Mouse (Mus musculus) liver, embryonic 13.5 days (tissue): Measurements from ENCODE around the gene Ephb3. TPM values are rescaled to one million over a fixed set of nuclear protein-coding genes. Genes with fewer than 3 reads are reported as not detected.

Experiments used
- ATAC-seq: fragments of 200-750 bp; cut with Nextera tagmentation; 2 replicates; pipeline ENCODE4 v1.8.0; 2017; ENCODE audit warnings: low read depth, mild to moderate bottlenecking, moderate number of reproducible peaks, moderate library complexity
- DNase-seq: peaks from one replicate; pipeline ENCODE4 v3.0.0; 2022
- H3K27ac ChIP-seq: fragments of 300-500 bp; sonication (generic); 2 replicates; pipeline ENCODE4 v1.5.1; 2015; ENCODE audit warnings: moderate library complexity, mild to moderate bottlenecking, inconsistent platforms
- H3K27me3 ChIP-seq: fragments of 300-500 bp; sonication (generic); 2 replicates; pipeline ENCODE4 v1.6.1; 2015; ENCODE audit warnings: mild to moderate bottlenecking, inconsistent platforms
- H3K36me3 ChIP-seq: fragments of 300-500 bp; sonication (generic); 2 replicates; pipeline ENCODE4 v1.6.1; 2015; ENCODE audit warnings: mild to moderate bottlenecking, inconsistent platforms
- H3K4me1 ChIP-seq: fragments of 300-500 bp; sonication (generic); replicated peaks from 2 replicates; pipeline ENCODE4 v1.6.1; 2015; ENCODE audit warnings: inconsistent platforms
- H3K4me2 ChIP-seq: fragments of 300-500 bp; sonication (generic); 2 replicates; pipeline ENCODE4 v1.6.1; 2015; ENCODE audit warnings: inconsistent platforms, mild to moderate bottlenecking, moderate library complexity
- H3K4me3 ChIP-seq: fragments of 300-500 bp; sonication (generic); replicated peaks from 2 replicates; pipeline ENCODE4 v1.5.1; 2015; ENCODE audit warnings: mild to moderate bottlenecking, inconsistent platforms
- H3K9ac ChIP-seq: fragments of 300-500 bp; sonication (generic); 2 replicates; pipeline ENCODE4 v1.6.1; 2015; ENCODE audit warnings: mild to moderate bottlenecking, inconsistent platforms
- H3K9me3 ChIP-seq: fragments of 300-500 bp; sonication (generic); replicated peaks from 2 replicates; pipeline ENCODE4 v1.6.1; 2016; ENCODE audit warnings: inconsistent platforms
- WGBS: fragments of 180-500 bp; shearing (Covaris S2); methylation state at CpG from one replicate; pipeline ENCODE4 v1.1.7; 2015; ENCODE audit not compliant: insufficient replicate concordance; 5-methylcytosine and 5-hydroxymethylcytosine counted together
- polyA plus RNA-seq: library from polyadenylated mRNA; unstranded; fragments of >200 nt; fragmentation: Nextera tagmentation; extraction: Ambion mirVana; gene quantifications from 2 replicates; pipeline ENCODE4 v1.2.1, GENCODE M21; 2015

The Ephb3 gene
- polyA plus RNA-seq, 1 experiment from 2014 or later = 0.91 TPM

DNA sequence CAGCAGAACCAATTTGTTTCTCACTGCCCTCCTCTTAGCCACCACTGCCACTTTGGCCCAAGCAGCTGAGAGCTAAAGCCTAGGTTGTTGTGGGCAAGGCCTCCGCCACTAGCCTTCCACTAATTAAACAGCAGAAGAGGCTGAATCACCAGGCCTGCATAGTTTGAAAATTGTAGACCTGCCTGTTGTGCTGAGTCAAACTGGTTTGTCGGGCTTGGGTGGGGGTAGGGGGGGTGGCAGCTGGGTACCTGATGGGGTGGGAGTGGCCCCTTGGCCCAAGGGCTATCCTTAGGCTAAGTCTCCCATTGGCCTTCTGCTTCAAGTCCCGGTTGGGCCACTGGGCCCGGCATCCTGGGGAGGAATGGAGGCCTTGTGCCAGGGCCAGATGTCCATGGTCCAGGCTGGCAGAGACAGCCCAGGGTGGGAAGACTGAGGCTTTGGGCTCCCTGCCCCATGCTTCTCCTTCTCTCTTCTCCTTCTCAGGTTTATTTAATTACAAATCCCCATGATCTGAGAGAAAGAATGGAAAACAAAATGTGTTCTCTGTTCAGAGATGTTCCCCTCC is 3.5 kb downstream of the Ephb3 start:
- no peaks in the 10 kb centered on the region for H3K36me3 ChIP-seq
- DNase-seq (no peak), ATAC-seq (no peak)
- H3K4me1 ChIP-seq = peaks cover 27% of the 10 kb centered on the region
- no peaks in the 10 kb centered on the region for H3K9me3 ChIP-seq
- WGBS = 62% methylated on average over 4 of the region's 4 CpGs
- H3K9ac ChIP-seq = no peak overlapping the region
- H3K4me2 ChIP-seq = no peak overlapping the region
- H3K27me3 ChIP-seq = peaks cover 94% of the 10 kb centered on the region
- H3K27ac ChIP-seq = no peak overlapping the region
- H3K4me3 ChIP-seq = no peak overlapping the region

DNA sequence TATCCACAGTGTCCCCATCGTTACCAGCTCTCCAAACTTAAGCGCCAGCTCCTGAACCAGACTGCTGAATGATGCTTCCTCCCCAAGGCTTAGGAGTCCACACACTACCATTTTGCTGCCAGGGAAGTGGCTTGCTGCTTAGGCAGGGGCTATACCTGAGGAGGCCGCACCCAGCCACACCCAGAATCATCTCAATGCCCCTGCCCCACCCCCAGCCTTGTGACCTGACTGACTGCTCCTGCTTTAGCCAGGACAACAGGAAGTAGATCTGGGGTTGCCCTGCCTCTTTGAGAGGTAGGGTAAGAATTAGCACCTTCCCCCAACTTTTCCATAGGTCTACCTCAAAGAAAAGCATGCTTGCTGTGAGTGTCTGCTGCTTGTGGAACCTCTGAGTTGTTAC is 4.7 kb downstream of the Ephb3 start:
- Histone ChIP-seq H3K9me3 (no peaks in the 10 kb centered on the region), H3K27ac (no peak overlapping the region), H3K36me3 (no peaks in the 10 kb centered on the region), H3K9ac (no peak overlapping the region), H3K27me3 (peaks cover 83% of the 10 kb centered on the region), H3K4me1 (peaks cover 24% of the 10 kb centered on the region), H3K4me2 (no peak overlapping the region), H3K4me3 (no peak overlapping the region)
- DNase-seq = no peak
- WGBS = 68% methylated on average over 3 of the region's 3 CpGs
- no peak for ATAC-seq

DNA sequence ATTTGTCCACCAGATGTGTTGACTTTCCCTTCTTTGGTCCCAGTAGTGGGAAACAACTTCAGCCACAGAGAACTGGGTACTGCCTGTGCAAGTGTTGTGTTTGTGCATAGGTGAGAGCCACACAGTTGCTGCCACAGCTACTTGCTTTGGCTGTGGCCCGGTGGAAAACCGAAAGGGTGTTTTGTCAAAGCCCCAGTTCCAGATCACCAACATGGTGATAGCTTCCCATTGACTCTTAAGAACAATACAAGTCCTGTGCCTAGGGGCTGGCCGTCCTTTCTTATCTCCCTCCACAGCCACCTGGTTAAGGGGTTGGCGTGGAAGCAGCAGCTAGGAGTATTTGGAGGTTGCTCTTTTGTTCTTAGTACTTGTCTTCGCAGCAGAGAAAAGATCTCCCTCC is 5.6 kb downstream of the Ephb3 start:
- H3K27ac ChIP-seq = no peak overlapping the region; the same call in 1 of the 2 replicates
- DNase-seq = no peak
- H3K9ac ChIP-seq = no peak overlapping the region
- H3K27me3 ChIP-seq = peaks cover 73% of the 10 kb centered on the region
- H3K4me2 ChIP-seq = peak overlapping the region; percentile 48; the same call in 1 of the 2 replicates
- no peak overlapping the region for H3K4me3 ChIP-seq
- no peak for ATAC-seq
- H3K4me1 ChIP-seq = peaks cover 16% of the 10 kb centered on the region
- no peaks in the 10 kb centered on the region for H3K9me3 ChIP-seq
- no peaks in the 10 kb centered on the region for H3K36me3 ChIP-seq
- WGBS = 18% methylated on average over 5 of the region's 5 CpGs

DNA sequence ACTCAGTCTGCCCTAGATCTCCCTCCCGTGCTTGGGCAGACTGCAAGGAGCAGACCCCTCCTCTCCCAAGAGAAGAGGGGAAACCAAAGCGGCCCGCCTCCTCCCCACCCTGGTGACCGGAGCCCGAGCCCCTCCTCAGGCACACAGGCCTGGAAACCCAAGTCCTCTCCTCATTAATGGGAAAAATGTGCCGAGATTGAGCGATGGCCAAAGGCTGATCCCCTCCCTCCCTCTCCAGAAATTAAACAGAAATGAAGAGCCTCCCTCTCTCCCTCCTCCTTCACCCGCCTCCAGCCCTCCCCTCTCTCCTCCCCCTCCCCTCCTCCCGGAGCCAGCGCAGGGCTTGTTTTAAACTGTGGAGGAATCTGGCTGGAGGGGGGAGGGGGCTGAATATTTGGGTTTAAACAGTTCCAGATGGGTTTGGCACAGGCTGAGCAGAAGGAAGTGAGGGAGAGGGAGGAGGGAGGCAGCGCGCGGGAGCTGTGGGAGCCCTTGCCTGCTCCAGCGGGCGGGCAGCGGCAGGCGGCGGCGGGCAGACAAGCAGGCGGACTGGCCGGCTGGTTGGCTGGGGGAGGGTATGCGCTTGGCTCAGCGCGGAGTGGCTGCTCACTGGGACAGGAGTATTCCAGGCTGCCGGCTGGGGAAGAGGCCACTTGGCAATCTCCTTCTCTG is 6.2 kb downstream of the Ephb3 start:
- H3K36me3 ChIP-seq = no peaks in the 10 kb centered on the region
- no peaks in the 10 kb centered on the region for H3K9me3 ChIP-seq
- H3K4me3 ChIP-seq = peak overlapping the region; percentile 31
- no peak overlapping the region; the same call in 1 of the 2 replicates for H3K27ac ChIP-seq
- DNase-seq = no peak
- no peak overlapping the region for H3K9ac ChIP-seq
- ATAC-seq = peak; percentile 39
- H3K27me3 ChIP-seq = peaks cover 67% of the 10 kb centered on the region
- 4% methylated on average over 24 of the region's 25 CpGs for WGBS
- H3K4me1 ChIP-seq = peaks cover 17% of the 10 kb centered on the region
- peak overlapping the region; percentile 48 for H3K4me2 ChIP-seq

DNA sequence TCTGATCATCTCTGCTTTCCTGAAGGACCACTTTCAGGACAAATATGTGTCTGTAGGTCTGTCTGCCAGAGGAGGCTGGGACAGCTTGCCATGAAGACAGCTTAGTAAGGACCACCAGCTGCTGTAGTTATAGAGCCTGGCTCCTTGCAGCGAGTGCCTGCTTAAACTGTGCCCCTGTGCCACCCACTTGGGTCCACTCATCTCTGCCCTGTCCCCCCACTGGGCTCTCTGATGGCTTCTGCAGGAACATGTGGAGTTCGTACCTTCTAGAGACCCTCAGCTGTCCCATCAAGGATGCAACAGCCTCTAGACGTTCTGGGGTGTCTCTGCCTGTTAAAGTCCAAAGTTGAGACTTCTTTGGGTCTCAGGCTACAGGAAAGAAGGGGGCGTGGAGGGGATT is 6.9 kb downstream of the Ephb3 start:
- peaks cover 24% of the 10 kb centered on the region for H3K4me1 ChIP-seq
- no peak overlapping the region; the same call in 1 of the 2 replicates for H3K27ac ChIP-seq
- no peaks in the 10 kb centered on the region for H3K36me3 ChIP-seq
- DNase-seq (no peak), ATAC-seq (no peak)
- H3K4me2 ChIP-seq = peak overlapping the region; percentile 48
- no peaks in the 10 kb centered on the region for H3K9me3 ChIP-seq
- peak overlapping the region; percentile 31 for H3K4me3 ChIP-seq
- H3K27me3 ChIP-seq = peaks cover 60% of the 10 kb centered on the region
- 42% methylated on average over 4 of the region's 4 CpGs for WGBS
- no peak overlapping the region for H3K9ac ChIP-seq

DNA sequence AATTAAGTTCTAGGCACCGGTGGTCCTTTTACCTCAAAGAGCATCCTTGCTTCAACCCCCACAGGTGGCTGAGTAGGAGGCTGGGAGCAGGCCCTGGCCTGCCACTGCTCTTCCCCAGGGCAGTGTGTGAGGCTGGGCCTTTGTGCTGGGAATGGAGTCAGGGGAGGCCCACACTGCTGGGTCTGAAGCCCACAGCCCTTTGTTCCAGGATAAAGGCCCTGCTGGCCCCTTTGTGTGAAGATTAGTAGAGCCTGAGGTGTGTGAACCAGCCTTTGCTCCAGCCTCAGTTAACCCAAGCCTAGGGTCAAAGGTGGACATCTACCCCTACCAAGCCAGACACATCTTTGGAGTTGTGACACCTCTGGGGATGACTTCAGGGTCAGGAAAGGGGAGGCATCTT is 7.8 kb downstream of the Ephb3 start:
- no peak overlapping the region for H3K4me3 ChIP-seq
- H3K9me3 ChIP-seq = no peaks in the 10 kb centered on the region
- 48% methylated on average over 1 of the region's 1 CpGs for WGBS
- H3K36me3 ChIP-seq = no peaks in the 10 kb centered on the region
- H3K27me3 ChIP-seq = peaks cover 52% of the 10 kb centered on the region
- H3K27ac ChIP-seq = no peak overlapping the region
- H3K9ac ChIP-seq = no peak overlapping the region
- ATAC-seq (no peak), DNase-seq (no peak)
- H3K4me2 ChIP-seq = no peak overlapping the region
- H3K4me1 ChIP-seq = peaks cover 27% of the 10 kb centered on the region

DNA sequence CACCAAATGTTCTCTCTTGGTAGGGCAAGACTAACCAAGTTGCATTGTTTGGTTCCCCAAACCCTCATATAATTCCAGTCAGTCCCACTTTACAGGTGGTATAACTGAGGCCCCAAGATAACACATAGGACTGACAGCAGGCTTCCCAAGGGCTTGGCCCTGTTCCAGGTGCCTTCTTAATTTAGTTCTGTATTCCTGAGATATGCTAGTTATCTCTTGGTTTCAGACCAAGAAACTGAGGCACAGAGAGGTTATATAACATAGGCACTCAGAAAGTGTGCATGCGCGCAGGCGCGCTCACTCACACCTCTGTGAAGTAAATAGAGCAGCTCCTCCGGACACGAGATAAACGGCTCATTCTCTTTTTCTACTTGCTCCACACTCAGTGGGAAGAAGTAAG is 9.4 kb downstream of the Ephb3 start:
- 86% methylated on average over 7 of the region's 7 CpGs for WGBS
- Histone ChIP-seq H3K36me3 (no peaks in the 10 kb centered on the region), H3K4me1 (peaks cover 27% of the 10 kb centered on the region), H3K27ac (no peak overlapping the region), H3K27me3 (peaks cover 37% of the 10 kb centered on the region), H3K4me2 (no peak overlapping the region), H3K9me3 (no peaks in the 10 kb centered on the region), H3K9ac (no peak overlapping the region), H3K4me3 (no peak overlapping the region)
- ATAC-seq (no peak), DNase-seq (no peak)

DNA sequence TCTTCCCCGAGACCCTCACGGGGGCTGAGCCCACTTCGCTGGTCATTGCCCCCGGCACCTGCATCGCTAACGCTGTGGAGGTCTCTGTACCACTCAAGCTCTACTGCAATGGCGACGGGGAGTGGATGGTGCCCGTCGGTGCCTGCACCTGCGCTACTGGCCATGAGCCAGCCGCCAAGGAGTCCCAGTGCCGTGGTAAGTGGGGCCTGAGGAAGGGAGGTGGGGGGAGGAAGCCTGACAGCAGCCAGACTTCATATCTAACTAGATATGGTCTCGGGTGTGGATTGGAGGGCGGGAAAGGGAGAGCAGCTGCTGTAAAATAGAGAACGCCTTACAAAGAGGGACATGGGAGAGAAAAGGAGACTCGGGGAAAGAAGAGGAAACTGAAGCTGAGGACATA is 10.2 kb downstream of the Ephb3 start:
- H3K9me3 ChIP-seq = no peaks in the 10 kb centered on the region
- peaks cover 28% of the 10 kb centered on the region for H3K27me3 ChIP-seq
- no peak for ATAC-seq
- H3K4me1 ChIP-seq = peaks cover 26% of the 10 kb centered on the region
- 59% methylated on average over 17 of the region's 17 CpGs for WGBS
- H3K4me3 ChIP-seq = no peak overlapping the region
- DNase-seq = no peak
- H3K9ac ChIP-seq = no peak overlapping the region
- H3K27ac ChIP-seq = no peak overlapping the region
- H3K4me2 ChIP-seq = no peak overlapping the region
- no peaks in the 10 kb centered on the region for H3K36me3 ChIP-seq

DNA sequence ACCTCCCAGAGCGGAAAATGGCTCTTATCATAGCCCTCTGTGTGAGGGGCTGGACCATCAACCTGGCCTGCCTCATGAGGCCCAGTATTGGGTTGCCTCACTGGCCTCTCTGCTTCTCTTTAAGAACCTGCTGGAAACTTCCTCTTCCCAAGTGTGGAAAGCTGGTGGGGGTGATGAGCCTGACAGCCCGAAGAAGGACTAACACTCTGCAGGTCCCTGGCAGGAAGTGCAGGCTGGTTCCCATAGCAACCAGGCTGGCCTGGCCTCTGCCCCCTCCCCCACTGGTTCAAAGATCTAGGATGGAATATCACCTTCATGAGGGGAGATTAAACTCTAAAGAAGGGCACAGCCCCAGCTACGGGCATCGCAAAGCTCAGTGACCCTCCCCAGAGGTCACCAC is 11.5 kb downstream of the Ephb3 start:
- H3K9ac ChIP-seq = no peak overlapping the region
- peaks cover 19% of the 10 kb centered on the region for H3K4me1 ChIP-seq
- DNase-seq (no peak), ATAC-seq (no peak)
- no peak overlapping the region for H3K27ac ChIP-seq
- no peak overlapping the region for H3K4me2 ChIP-seq
- no peaks in the 10 kb centered on the region for H3K36me3 ChIP-seq
- H3K27me3 ChIP-seq = peaks cover 16% of the 10 kb centered on the region
- no peaks in the 10 kb centered on the region for H3K9me3 ChIP-seq
- no peak overlapping the region for H3K4me3 ChIP-seq
- 25% methylated on average over 4 of the region's 4 CpGs for WGBS

DNA sequence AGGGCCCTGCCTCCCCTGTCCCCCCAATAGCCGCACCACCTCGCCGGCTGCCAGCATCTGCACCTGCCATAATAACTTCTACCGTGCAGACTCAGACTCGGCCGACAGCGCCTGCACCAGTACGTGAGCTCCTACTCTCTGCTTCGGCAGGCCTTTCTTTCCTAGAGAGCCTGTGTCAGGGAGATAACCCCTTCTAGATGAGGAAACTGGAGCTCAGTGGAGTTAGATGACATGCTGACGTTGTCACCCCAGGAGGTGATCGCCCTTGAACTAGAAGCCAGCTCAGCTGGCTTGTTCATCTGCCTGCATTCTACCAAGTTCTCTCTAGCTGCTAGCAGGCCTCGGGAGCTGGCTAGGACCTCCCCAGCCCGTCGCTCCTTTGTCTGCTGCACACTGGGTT is 12.7 kb downstream of the Ephb3 start:
- H3K9me3 ChIP-seq = no peaks in the 10 kb centered on the region
- H3K4me2 ChIP-seq = no peak overlapping the region
- peaks cover 12% of the 10 kb centered on the region for H3K4me1 ChIP-seq
- H3K9ac ChIP-seq = no peak overlapping the region
- ATAC-seq = no peak
- 52% methylated on average over 14 of the region's 14 CpGs for WGBS
- peaks cover 4% of the 10 kb centered on the region; the same call in 1 of the 2 replicates for H3K27me3 ChIP-seq
- no peak overlapping the region for H3K27ac ChIP-seq
- no peaks in the 10 kb centered on the region for H3K36me3 ChIP-seq
- no peak for DNase-seq
- H3K4me3 ChIP-seq = no peak overlapping the region

DNA sequence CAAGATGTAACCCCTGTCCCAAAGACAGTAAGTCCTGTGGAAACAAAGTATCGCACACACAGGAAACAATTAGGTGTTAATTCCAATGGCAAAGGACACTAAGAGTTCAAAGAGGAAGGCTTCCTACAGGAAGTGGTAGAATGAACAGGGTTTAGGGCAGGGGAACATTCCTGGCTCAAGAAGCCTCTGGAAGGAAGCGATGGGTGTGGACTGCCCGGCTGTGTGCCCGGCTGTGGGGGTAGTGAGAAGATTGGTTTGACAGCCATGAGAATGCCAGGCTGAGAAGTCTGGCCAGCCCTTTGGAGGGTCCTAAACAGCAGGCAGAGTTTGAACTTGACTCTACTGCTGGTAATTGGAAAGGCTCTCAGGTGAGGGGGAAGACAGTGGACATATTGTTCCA is 15.1 kb downstream of the Ephb3 start:
- no peaks in the 10 kb centered on the region for H3K9me3 ChIP-seq
- DNase-seq (no peak), ATAC-seq (no peak)
- WGBS = 56% methylated on average over 4 of the region's 4 CpGs
- H3K4me3 ChIP-seq = no peak overlapping the region
- H3K4me2 ChIP-seq = no peak overlapping the region
- no peaks in the 10 kb centered on the region for H3K27me3 ChIP-seq
- H3K4me1 ChIP-seq = peaks cover 12% of the 10 kb centered on the region
- H3K36me3 ChIP-seq = no peaks in the 10 kb centered on the region
- H3K27ac ChIP-seq = no peak overlapping the region
- H3K9ac ChIP-seq = no peak overlapping the region

DNA sequence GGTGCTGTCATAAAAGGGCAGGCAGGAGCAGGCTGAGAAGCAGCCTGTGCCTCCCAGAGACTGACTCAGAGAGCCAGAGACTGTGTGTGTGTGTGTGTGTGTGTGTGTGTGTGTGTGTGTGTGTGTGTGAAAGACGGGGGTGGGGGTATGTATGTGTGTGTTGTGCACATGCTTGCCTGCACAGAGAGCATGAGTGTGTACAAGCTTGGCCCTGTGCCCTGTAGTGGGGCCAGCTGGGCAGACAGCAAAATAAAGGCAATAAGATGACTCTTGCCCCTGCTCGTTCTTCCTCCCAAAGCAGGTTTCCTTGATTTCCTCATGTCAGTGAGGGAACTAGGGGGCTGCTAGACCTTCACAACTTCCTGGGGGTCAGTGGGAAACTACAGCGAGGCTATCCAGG is 18.5 kb downstream of the Ephb3 start:
- Histone ChIP-seq H3K36me3 (no peaks in the 10 kb centered on the region), H3K4me1 (no peaks in the 10 kb centered on the region)
- 60% methylated on average over 3 of the region's 3 CpGs for WGBS

More for the DNA sequence above, 18.5 kb downstream of the Ephb3 start:
- DNase-seq (no peak), ATAC-seq (no peak)
- no peaks in the 10 kb centered on the region for H3K9me3 ChIP-seq
- no peaks in the 10 kb centered on the region for H3K27me3 ChIP-seq
- no peak overlapping the region for H3K27ac ChIP-seq
- H3K9ac ChIP-seq = no peak overlapping the region
- no peak overlapping the region for H3K4me3 ChIP-seq
- H3K4me2 ChIP-seq = no peak overlapping the region
